Mouse (Mus musculus) neutrophil, adult 5-6 weeks (primary cell): Measurements from ENCODE around the gene Gm33543. TPM values are rescaled to one million over a fixed set of nuclear protein-coding genes. Genes with fewer than 3 reads are reported as not detected.

Source experiments
- ATAC-seq: fragments of 151-379, 151-347 bp; 2 replicates; pipeline ENCODE4 v1.8.0; 2017; ENCODE audit warnings: mild to moderate bottlenecking, moderate TSS enrichment; ENCODE audit not compliant: insufficient number of reproducible peaks, poor library complexity, low FRiP score, severe bottlenecking; ENCODE audit errors: extremely low read depth
- total RNA-seq: library from RNA; stranded (forward); fragments of 200-1000 nt; gene quantifications from 2 replicates; pipeline ENCODE4 v1.2.3, GENCODE M21; 2017

The Gm33543 gene
- total RNA-seq, 1 experiment from 2014 or later = 0.47 TPM

- no peak for ATAC-seq
These were observed 2.9 kb downstream of the Gm33543 start for GRCm38 (mm10) chr10:95839803-95840202.

GRCm38 (mm10) chr10:95839036-95839435 is 3.7 kb downstream of the Gm33543 start:
- ATAC-seq = no peak

GRCm38 (mm10) chr10:95836530-95837264 is 6.0 kb downstream of the Gm33543 start:
- no peak for ATAC-seq

GRCm38 (mm10) chr10:95830891-95831290 is 11.8 kb downstream of the Gm33543 start:
- no peak for ATAC-seq

- ATAC-seq = no peak
These were observed 13.3 kb downstream of the Gm33543 start for GRCm38 (mm10) chr10:95829471-95829870.

GRCm38 (mm10) chr10:95828374-95828773 is 14.4 kb downstream of the Gm33543 start:
- ATAC-seq = no peak

GRCm38 (mm10) chr10:95825651-95826050 is 17.1 kb downstream of the Gm33543 start:
- no peak for ATAC-seq

GRCm38 (mm10) chr10:95818506-95818905 is 24.2 kb downstream of the Gm33543 start:
- no peak for ATAC-seq

GRCm38 (mm10) chr10:95817419-95818161 is 25.1 kb downstream of the Gm33543 start:
- ATAC-seq = peak; percentile 83

- no peak for ATAC-seq
These were observed 28.4 kb downstream of the Gm33543 start for GRCm38 (mm10) chr10:95814351-95814750.

- ATAC-seq = no peak
These were observed 30.9 kb downstream of the Gm33543 start for GRCm38 (mm10) chr10:95811869-95812268.

GRCm38 (mm10) chr10:95801443-95801811 is 41.3 kb downstream of the Gm33543 start:
- no peak for ATAC-seq

GRCm38 (mm10) chr10:95800693-95801442 is 41.9 kb downstream of the Gm33543 start:
- no peak for ATAC-seq

- ATAC-seq = no peak
These were observed 44.9 kb downstream of the Gm33543 start for GRCm38 (mm10) chr10:95797645-95798395.

- peak; percentile 73 for ATAC-seq
These were observed 47.2 kb downstream of the Gm33543 start for GRCm38 (mm10) chr10:95795500-95795899.

GRCm38 (mm10) chr10:95794706-95795105 is 48.0 kb downstream of the Gm33543 start:
- ATAC-seq = no peak

GRCm38 (mm10) chr10:95791427-95791804 is 51.3 kb downstream of the Gm33543 start:
- no peak for ATAC-seq

- ATAC-seq = no peak
These were observed 51.8 kb downstream of the Gm33543 start for GRCm38 (mm10) chr10:95790771-95791426.

GRCm38 (mm10) chr10:95787176-95787575 is 55.6 kb downstream of the Gm33543 start:
- no peak for ATAC-seq
